Mouse (Mus musculus) kidney, embryonic 15.5 days (tissue): ENCODE data around the gene 3110009E18Rik. TPM values are rescaled to one million over a fixed set of nuclear protein-coding genes. Genes with fewer than 3 reads are reported as not detected.

ENCODE experiments used
- polyA plus RNA-seq: library from polyadenylated mRNA; unstranded; fragments of >200 nt; fragmentation: Nextera tagmentation; extraction: Ambion mirVana; gene quantifications from 2 replicates; pipeline ENCODE4 v1.2.1, GENCODE M21; 2015

Gene 3110009E18Rik
- polyA plus RNA-seq, 1 experiment from 2014 or later: 19.7 TPM

Other genes with a start within 250 kb of the 3110009E18Rik start
- gene Tmem177, start 208.0 kb upstream of the 3110009E18Rik start, polyA plus RNA-seq: 7.6 and 8.1 TPM in 2 replicates
- gene Cfap221, start 124.0 kb upstream of the 3110009E18Rik start, polyA plus RNA-seq: 0.06 and 0.08 TPM in 2 replicates
- 0.63 and 1.2 TPM in 2 replicates for gene Sctr, start 114.3 kb upstream of the 3110009E18Rik start, polyA plus RNA-seq
- gene Tmem37, start 47.1 kb upstream of the 3110009E18Rik start, polyA plus RNA-seq: 51.3 and 53.6 TPM in 2 replicates
- 696 and 764 TPM in 2 replicates for gene Dbi, start 109 bp upstream of the 3110009E18Rik start, polyA plus RNA-seq
- gene Steap3, start 151.5 kb downstream of the 3110009E18Rik start, polyA plus RNA-seq: 3.0 and 3.4 TPM in 2 replicates
- 0.18 TPM in 1 of 2 replicates, not detected in the other for gene C1ql2, start 219.4 kb downstream of the 3110009E18Rik start, polyA plus RNA-seq